Mouse (Mus musculus) midbrain, embryonic 14.5 days (tissue): ENCODE measurements around the gene Tjp1. TPM values are rescaled to one million over a fixed set of nuclear protein-coding genes. Genes with fewer than 3 reads are reported as not detected.

ENCODE experiments used
- ATAC-seq: fragments of 200-750 bp; cut with Nextera tagmentation; 2 replicates; pipeline ENCODE4 v1.8.0; 2017; ENCODE audit warnings: moderate number of reproducible peaks, moderate library complexity; ENCODE audit not compliant: low FRiP score, low TSS enrichment
- DNase-seq: peaks from one replicate; pipeline ENCODE4 v3.0.0-alpha.2; 2015
- H3K27ac ChIP-seq: fragments of 300-500 bp; sonication (generic); replicated peaks from 2 replicates; pipeline ENCODE4 v1.5.1; 2014; ENCODE audit warnings: mild to moderate bottlenecking, low read depth, low read length, moderate library complexity
- H3K27me3 ChIP-seq: fragments of 300-500 bp; sonication (generic); 2 replicates; pipeline ENCODE4 v1.6.1; 2014; ENCODE audit warnings: low read length, control low read depth, mixed read lengths; ENCODE audit not compliant: control insufficient read depth, insufficient read depth
- H3K36me3 ChIP-seq: fragments of 300-500 bp; sonication (generic); 2 replicates; pipeline ENCODE4 v1.6.1; 2014; ENCODE audit warnings: low read length, control low read depth; ENCODE audit not compliant: control insufficient read depth, insufficient read depth
- H3K4me1 ChIP-seq: fragments of 300-500 bp; sonication (generic); 2 replicates; pipeline ENCODE4 v1.6.1; 2014; ENCODE audit warnings: mild to moderate bottlenecking, antibody characterized with exemption, low read length, control low read depth; ENCODE audit not compliant: control insufficient read depth, insufficient read depth
- H3K4me2 ChIP-seq: fragments of 300-500 bp; sonication (generic); 2 replicates; pipeline ENCODE4 v1.6.1; 2014; ENCODE audit warnings: mild to moderate bottlenecking, low read length, moderate library complexity
- H3K4me3 ChIP-seq: fragments of 300-500 bp; sonication (generic); replicated peaks from 2 replicates; pipeline ENCODE4 v1.5.1; 2014; ENCODE audit warnings: low read depth, low read length
- H3K9ac ChIP-seq: fragments of 300-500 bp; sonication (generic); replicated peaks from 2 replicates; pipeline ENCODE4 v1.6.1; 2014; ENCODE audit warnings: mild to moderate bottlenecking, low read length, moderate library complexity
- H3K9me3 ChIP-seq: fragments of 300-500 bp; sonication (generic); 2 replicates; pipeline ENCODE4 v1.6.1; 2016; ENCODE audit warnings: low read length, control low read depth, mixed read lengths; ENCODE audit not compliant: control insufficient read depth
- WGBS: fragments of 180-500 bp; shearing (Covaris S2); extraction: QIAGEN DNeasy Blood & Tissue Kit; methylation state at CpG from one replicate; pipeline ENCODE4 v1.1.7; 2014; 5-methylcytosine and 5-hydroxymethylcytosine counted together
- polyA plus RNA-seq: library from polyadenylated mRNA; unstranded; fragments of >200 nt; fragmentation: Nextera tagmentation; extraction: Ambion mirVana; gene quantifications from 2 replicates; pipeline ENCODE4 v1.2.1, GENCODE M21; 2014

The Tjp1 gene
- polyA plus RNA-seq, 1 experiment from 2014 or later, result 22.4 TPM

DNA sequence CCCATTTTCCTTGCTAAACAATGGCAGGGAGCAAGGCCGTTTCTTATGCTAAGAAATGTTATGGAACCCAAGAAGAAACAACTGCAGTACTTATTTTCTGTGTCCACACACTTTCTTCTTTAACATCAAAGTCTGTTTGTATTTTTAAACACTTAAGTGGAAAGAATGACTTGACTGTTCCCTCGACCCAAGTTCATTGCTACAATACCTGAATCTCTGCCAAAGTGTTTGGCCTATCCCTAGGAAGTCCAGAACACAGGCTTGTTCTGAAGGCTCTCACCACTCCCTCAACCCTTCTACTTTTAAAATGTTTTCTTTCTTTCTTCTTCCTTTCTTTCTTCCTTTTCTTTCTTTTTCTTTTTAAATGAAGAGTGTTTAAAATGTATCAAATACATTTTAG lies 71.5 kb downstream of the Tjp1 start:
- DNase-seq (no peak), ATAC-seq (no peak)
- H3K9me3 ChIP-seq, result no peaks in the 10 kb centered on the region
- H3K36me3 ChIP-seq, result no peaks in the 10 kb centered on the region
- no peak overlapping the region for H3K27ac ChIP-seq
- WGBS, result 87% methylated on average over 2 of the region's 2 CpGs
- peaks cover 5% of the 10 kb centered on the region for H3K4me1 ChIP-seq
- no peaks in the 10 kb centered on the region for H3K27me3 ChIP-seq
- H3K4me3 ChIP-seq, result no peak overlapping the region
- H3K4me2 ChIP-seq, result no peak overlapping the region
- H3K9ac ChIP-seq, result no peak overlapping the region

DNA sequence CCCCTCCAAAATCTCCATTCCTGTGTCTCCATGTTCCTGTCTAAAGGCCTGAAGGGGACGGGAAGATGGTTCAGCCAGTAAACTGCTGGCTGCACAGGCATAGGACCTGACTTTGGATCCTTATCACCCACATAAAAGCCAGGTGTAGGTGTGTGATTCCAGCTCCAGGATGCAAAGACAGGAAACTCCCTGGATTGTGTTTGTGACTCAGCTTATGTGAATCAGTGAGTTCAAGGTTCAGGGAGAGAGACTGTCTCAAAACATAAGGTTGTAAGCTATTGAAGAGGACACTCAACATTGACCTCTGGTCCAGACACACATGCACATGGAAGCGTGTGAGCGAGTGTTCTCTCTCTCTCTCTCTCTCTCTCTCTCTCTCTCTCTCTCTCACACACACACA lies 72.4 kb downstream of the Tjp1 start:
- H3K4me3 ChIP-seq, result no peak overlapping the region
- DNase-seq (no peak), ATAC-seq (no peak)
- WGBS, result 89% methylated on average over 3 of the region's 3 CpGs
- peaks cover 5% of the 10 kb centered on the region for H3K4me1 ChIP-seq
- H3K9ac ChIP-seq, result no peak overlapping the region
- H3K36me3 ChIP-seq, result no peaks in the 10 kb centered on the region
- no peak overlapping the region for H3K4me2 ChIP-seq
- H3K27ac ChIP-seq, result no peak overlapping the region
- no peaks in the 10 kb centered on the region for H3K9me3 ChIP-seq
- H3K27me3 ChIP-seq, result no peaks in the 10 kb centered on the region

DNA sequence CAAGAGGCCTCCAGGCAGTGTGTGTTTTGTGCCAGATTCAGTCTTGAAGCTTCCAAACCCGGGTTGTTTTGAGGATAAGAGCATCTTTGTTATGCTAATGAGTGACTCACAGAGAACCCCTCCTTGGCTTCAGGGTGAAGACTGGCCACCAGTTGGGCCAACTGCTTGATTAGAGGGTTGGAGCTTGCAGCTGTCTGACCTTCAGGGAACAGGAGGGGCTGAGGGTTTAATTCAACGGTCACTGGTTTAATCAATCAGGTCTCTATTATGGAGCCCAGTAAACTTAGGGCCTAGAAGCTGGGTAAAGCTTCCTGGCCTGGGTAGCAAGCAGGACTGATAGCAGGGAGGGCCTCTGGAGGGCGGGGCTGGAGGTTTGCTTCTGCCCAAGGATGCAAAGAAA lies 73.3 kb downstream of the Tjp1 start:
- ATAC-seq (no peak; the same call in 1 of the 2 replicates), DNase-seq (peak; percentile 60)
- no peaks in the 10 kb centered on the region for H3K27me3 ChIP-seq
- no peak overlapping the region for H3K4me2 ChIP-seq
- no peak overlapping the region for H3K9ac ChIP-seq
- 8% methylated on average over 3 of the region's 3 CpGs for WGBS
- no peak overlapping the region for H3K4me3 ChIP-seq
- no peaks in the 10 kb centered on the region for H3K36me3 ChIP-seq
- H3K4me1 ChIP-seq, result peaks cover 5% of the 10 kb centered on the region
- H3K9me3 ChIP-seq, result no peaks in the 10 kb centered on the region
- no peak overlapping the region for H3K27ac ChIP-seq

DNA sequence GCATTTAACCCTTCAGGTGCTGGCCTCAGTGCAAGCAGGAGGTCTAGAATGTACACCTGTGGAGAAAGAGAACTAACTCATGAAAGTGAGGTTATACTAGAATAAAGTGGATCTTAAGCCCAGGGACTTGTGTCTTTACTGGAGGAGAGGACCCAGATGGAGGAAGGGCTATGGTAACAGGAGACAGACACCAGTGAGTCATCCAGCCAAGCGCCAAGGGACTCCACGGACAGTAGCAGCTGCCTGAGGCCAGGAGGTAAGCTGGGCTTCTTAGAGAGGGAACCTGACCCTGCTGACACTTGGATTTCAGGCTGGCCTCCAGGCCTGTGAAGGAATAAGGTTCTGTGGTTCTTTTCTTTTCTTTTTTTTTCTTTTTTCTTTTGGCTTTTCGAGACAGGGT lies 75.3 kb downstream of the Tjp1 start:
- H3K36me3 ChIP-seq, result no peaks in the 10 kb centered on the region
- DNase-seq (no peak), ATAC-seq (no peak)
- H3K9me3 ChIP-seq, result no peaks in the 10 kb centered on the region
- no peak overlapping the region for H3K4me3 ChIP-seq
- WGBS, result 95% methylated on average over 3 of the region's 3 CpGs
- no peak overlapping the region for H3K27ac ChIP-seq
- no peaks in the 10 kb centered on the region for H3K27me3 ChIP-seq
- no peak overlapping the region for H3K4me2 ChIP-seq
- H3K9ac ChIP-seq, result no peak overlapping the region
- peaks cover 5% of the 10 kb centered on the region for H3K4me1 ChIP-seq

DNA sequence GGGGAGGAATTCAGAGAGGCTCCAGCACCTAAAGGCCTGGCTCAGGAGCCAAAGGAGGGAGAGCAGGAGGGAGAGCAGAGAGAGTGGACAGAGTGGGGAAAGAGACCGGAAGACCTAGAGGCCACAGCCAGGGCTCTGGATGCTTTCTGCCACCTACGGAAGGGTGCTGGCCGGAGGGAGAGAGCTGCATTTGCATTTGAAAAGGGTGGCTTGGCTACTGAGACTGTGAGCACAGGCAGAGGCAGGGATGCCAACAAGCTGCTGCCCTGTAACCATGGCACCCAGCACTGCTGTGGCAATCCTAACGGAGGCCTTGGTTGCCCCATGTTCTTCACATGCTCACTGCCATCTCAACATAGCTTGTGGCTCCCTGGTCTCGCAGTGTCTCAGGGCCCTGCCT lies 77.4 kb downstream of the Tjp1 start:
- 6% methylated on average over 5 of the region's 5 CpGs for WGBS
- Histone ChIP-seq H3K4me2 (no peak overlapping the region), H3K9ac (no peak overlapping the region), H3K9me3 (no peaks in the 10 kb centered on the region), H3K36me3 (no peaks in the 10 kb centered on the region), H3K27me3 (no peaks in the 10 kb centered on the region), H3K4me1 (peaks cover 5% of the 10 kb centered on the region), H3K27ac (no peak overlapping the region), H3K4me3 (no peak overlapping the region)
- ATAC-seq (peak; percentile 68), DNase-seq (peak; percentile 65)

DNA sequence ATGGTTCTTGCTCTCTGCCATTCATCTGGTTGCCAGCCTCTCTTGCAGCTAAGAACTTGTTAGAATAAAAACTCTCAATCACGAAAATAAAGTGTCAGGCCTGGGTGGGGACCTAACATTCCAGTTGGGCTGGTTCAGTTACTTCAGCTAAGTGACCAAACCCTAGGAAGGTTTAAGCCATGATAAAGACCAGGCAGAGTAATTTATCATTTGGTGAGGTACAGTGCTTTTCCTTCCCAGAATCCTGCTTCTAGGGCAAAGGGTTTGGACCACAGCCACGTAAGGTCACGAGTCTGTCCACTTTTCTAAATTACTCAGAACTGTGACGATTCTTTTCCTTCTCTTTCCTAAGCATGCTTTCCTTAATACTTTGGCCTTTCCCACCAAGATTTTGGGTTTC lies 86.1 kb downstream of the Tjp1 start:
- Histone ChIP-seq H3K36me3 (no peaks in the 10 kb centered on the region), H3K27ac (no peak overlapping the region), H3K4me2 (no peak overlapping the region), H3K9me3 (no peaks in the 10 kb centered on the region), H3K27me3 (no peaks in the 10 kb centered on the region), H3K4me1 (0 out of 2 replicates have a peak, but pooled peaks cover 3% of the 10 kb centered on the region), H3K4me3 (no peak overlapping the region), H3K9ac (no peak overlapping the region)
- WGBS, result 91% methylated on average over 4 of the region's 4 CpGs
- DNase-seq (no peak), ATAC-seq (no peak)

DNA sequence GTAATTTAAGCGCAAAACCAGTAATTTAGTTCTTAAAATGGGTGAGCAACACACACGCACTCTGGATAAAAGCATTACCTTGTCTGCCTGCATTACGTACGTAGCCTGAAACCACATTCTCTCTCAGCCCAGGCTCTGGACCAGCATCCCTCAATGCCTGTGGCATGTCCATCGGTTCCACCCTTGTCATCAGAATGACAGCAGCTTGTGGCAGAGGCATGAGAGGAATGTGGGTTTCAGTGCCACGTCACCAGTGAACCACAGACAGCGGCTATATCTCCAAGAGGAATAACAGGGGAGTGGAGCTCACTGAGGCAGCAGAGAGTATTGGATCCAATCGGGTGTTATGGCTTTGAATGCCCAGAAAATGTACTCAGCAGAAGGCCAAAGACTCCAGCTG lies 88.1 kb downstream of the Tjp1 start:
- Histone ChIP-seq H3K27ac (no peak overlapping the region), H3K4me2 (no peak overlapping the region), H3K36me3 (no peaks in the 10 kb centered on the region), H3K4me1 (0 out of 2 replicates have a peak, but pooled peaks cover 3% of the 10 kb centered on the region), H3K9me3 (no peaks in the 10 kb centered on the region), H3K4me3 (no peak overlapping the region), H3K9ac (no peak overlapping the region), H3K27me3 (no peaks in the 10 kb centered on the region)
- DNase-seq (peak; percentile 40), ATAC-seq (no peak)
- 36% methylated on average over 8 of the region's 8 CpGs for whole genome bisulfite sequencing

DNA sequence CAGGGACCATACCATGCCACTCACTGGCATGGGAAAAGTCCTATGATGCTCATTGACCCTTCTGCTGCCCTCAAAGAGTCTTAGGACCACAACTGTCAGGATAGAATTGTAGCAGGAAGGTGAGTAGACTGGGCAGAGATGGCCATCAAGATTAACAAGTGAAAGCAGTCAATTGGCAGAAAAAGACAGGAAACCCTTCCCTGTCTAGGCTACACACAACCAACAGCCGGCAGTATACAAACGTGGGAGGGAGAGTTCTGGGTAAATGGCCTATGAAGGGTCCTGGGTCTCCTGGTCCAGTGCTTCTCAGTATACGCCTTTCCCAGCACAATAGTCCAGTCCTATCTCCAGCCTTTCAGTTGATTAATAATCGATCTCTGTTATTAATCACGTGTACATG lies 89.4 kb downstream of the Tjp1 start:
- 82% methylated on average over 5 of the region's 5 CpGs for WGBS
- H3K9me3 ChIP-seq, result no peaks in the 10 kb centered on the region
- ATAC-seq (no peak), DNase-seq (no peak)
- H3K4me3 ChIP-seq, result no peak overlapping the region
- H3K9ac ChIP-seq, result no peak overlapping the region
- no peaks in the 10 kb centered on the region for H3K27me3 ChIP-seq
- no peaks in the 10 kb centered on the region for H3K36me3 ChIP-seq
- 0 out of 2 replicates have a peak, but pooled peaks cover 3% of the 10 kb centered on the region for H3K4me1 ChIP-seq
- H3K4me2 ChIP-seq, result no peak overlapping the region
- H3K27ac ChIP-seq, result no peak overlapping the region

DNA sequence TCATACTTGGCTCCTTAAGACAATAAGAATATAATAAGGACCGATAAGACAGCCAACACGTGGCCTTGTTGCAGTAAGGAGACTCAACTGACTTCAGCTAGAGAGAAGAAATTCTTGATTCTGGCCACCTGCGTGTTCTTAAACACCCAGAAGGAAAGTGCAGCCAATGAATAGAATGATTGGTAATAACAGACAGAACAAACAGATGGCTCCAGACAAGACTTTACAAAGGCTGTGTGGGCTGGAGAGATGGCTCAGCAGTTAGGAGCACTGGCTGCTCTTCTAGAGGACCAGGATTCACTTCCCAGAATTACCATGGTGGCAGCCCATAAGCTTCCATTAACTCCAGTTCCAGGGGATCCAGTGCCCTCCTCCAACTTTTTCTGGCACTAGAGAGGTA lies 90.7 kb downstream of the Tjp1 start:
- DNase-seq (no peak), ATAC-seq (no peak)
- Histone ChIP-seq H3K27ac (no peak overlapping the region), H3K27me3 (no peaks in the 10 kb centered on the region), H3K4me3 (no peak overlapping the region), H3K9me3 (no peaks in the 10 kb centered on the region), H3K4me2 (no peak overlapping the region), H3K9ac (no peak overlapping the region), H3K36me3 (no peaks in the 10 kb centered on the region), H3K4me1 (0 out of 2 replicates have a peak, but pooled peaks cover 3% of the 10 kb centered on the region)
- 86% methylated on average over 3 of the region's 3 CpGs for WGBS
